Mouse (Mus musculus) embryonic facial prominence, embryonic 14.5 days (tissue): ENCODE measurements around the gene Tnmd. TPM values are rescaled to one million over a fixed set of nuclear protein-coding genes. Genes with fewer than 3 reads are reported as not detected.

ENCODE experiments used
- ATAC-seq: fragments of 200-750 bp; cut with Nextera tagmentation; 2 replicates; pipeline ENCODE4 v1.8.0; 2017; ENCODE audit warnings: low read depth, moderate number of reproducible peaks, moderate TSS enrichment
- DNase-seq: peaks from one replicate; pipeline ENCODE4 v3.0.0-alpha.2; 2015; ENCODE audit warnings: low spot score
- H3K27ac ChIP-seq: fragments of 300-500 bp; sonication (generic); replicated peaks from 2 replicates; pipeline ENCODE4 v1.5.1; 2014; ENCODE audit warnings: low read depth, mild to moderate bottlenecking, low read length, moderate library complexity
- H3K27me3 ChIP-seq: fragments of 300-500 bp; sonication (generic); replicated peaks from 2 replicates; pipeline ENCODE4 v1.6.1; 2014; ENCODE audit warnings: low read length; ENCODE audit not compliant: control insufficient read depth, insufficient read depth
- H3K36me3 ChIP-seq: fragments of 300-500 bp; sonication (generic); 2 replicates; pipeline ENCODE4 v1.6.1; 2014; ENCODE audit warnings: low read length, mixed read lengths; ENCODE audit not compliant: control insufficient read depth, insufficient read depth
- H3K4me1 ChIP-seq: fragments of 300-500 bp; sonication (generic); 2 replicates; pipeline ENCODE4 v1.6.1; 2014; ENCODE audit warnings: antibody characterized with exemption, low read length; ENCODE audit not compliant: control insufficient read depth, insufficient read depth
- H3K4me2 ChIP-seq: fragments of 300-500 bp; sonication (generic); 2 replicates; pipeline ENCODE4 v1.6.1; 2014; ENCODE audit warnings: low read depth, mild to moderate bottlenecking, low read length, moderate library complexity, mixed read lengths
- H3K4me3 ChIP-seq: fragments of 300-500 bp; sonication (generic); 2 replicates; pipeline ENCODE4 v1.5.1; 2014; ENCODE audit warnings: low read depth, mild to moderate bottlenecking, low read length
- H3K9ac ChIP-seq: fragments of 300-500 bp; sonication (generic); 2 replicates; pipeline ENCODE4 v1.6.1; 2014; ENCODE audit warnings: low read depth, mild to moderate bottlenecking, low read length, moderate library complexity, mixed read lengths
- H3K9me3 ChIP-seq: fragments of 300-500 bp; sonication (generic); 2 replicates; pipeline ENCODE4 v1.6.1; 2016; ENCODE audit warnings: low read length; ENCODE audit not compliant: control insufficient read depth
- WGBS: fragments of 180-500 bp; shearing (Covaris S2); extraction: QIAGEN DNeasy Blood & Tissue Kit; methylation state at CpG from one replicate; pipeline ENCODE4 v1.1.7; 2014; 5-methylcytosine and 5-hydroxymethylcytosine counted together
- polyA plus RNA-seq: library from polyadenylated mRNA; unstranded; fragments of >200 nt; fragmentation: Nextera tagmentation; extraction: Ambion mirVana; gene quantifications from 2 replicates; pipeline ENCODE4 v1.2.1, GENCODE M21; 2014

Gene Tnmd
- 94.1 and 106 TPM in 2 replicates for polyA plus RNA-seq

GRCm38 (mm10) chrX:133850680-133851079 lies at the start of gene Tnmd:
Gene Tnmd, plus strand, starts transcription at chrX:133850980.
- ATAC-seq (no peak), DNase-seq (no peak)
- Histone ChIP-seq H3K36me3 (no peaks in the 10 kb centered on the region), H3K4me2 (no peak within 1 kb of the TSS), H3K9me3 (no peaks in the 10 kb centered on the region), H3K9ac (no peak within 1 kb of the TSS), H3K4me3 (no peak within 1 kb of the TSS), H3K4me1 (no peaks in the 10 kb centered on the region), H3K27ac (no peak within 1 kb of the TSS), H3K27me3 (peaks cover 6% of the 10 kb centered on the region; the same call in 1 of the 2 replicates)
- 58% methylated on average over 5 of the region's 5 CpGs for WGBS

DNA sequence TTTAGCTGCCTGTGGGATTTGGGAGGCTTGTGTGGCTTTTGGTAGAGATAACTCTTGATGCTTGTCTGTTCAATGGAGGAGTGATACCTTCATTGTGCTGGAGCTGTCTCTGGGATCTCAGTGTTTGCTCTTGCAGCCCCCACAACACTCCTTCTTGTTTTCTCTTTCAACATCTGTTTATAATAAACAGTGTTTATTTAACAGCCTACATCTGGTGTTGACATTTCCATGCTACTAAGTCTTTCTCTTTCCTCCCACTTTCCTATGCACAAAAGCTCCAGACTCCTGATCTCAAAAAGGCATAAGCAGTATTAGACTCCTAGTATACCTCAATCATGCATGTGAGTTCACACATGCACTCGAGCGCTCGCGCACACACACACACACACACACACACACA lies 2.9 kb downstream of the Tnmd start:
- H3K9ac ChIP-seq, result no peak overlapping the region
- 74% methylated on average over 4 of the region's 4 CpGs for WGBS
- H3K27me3 ChIP-seq, result peaks cover 11% of the 10 kb centered on the region; the same call in 1 of the 2 replicates
- ATAC-seq (no peak), DNase-seq (no peak)
- no peak overlapping the region for H3K4me2 ChIP-seq
- H3K36me3 ChIP-seq, result no peaks in the 10 kb centered on the region
- no peak overlapping the region for H3K4me3 ChIP-seq
- no peaks in the 10 kb centered on the region for H3K4me1 ChIP-seq
- no peak overlapping the region; the same call in 1 of the 2 replicates for H3K27ac ChIP-seq
- H3K9me3 ChIP-seq, result no peaks in the 10 kb centered on the region

DNA sequence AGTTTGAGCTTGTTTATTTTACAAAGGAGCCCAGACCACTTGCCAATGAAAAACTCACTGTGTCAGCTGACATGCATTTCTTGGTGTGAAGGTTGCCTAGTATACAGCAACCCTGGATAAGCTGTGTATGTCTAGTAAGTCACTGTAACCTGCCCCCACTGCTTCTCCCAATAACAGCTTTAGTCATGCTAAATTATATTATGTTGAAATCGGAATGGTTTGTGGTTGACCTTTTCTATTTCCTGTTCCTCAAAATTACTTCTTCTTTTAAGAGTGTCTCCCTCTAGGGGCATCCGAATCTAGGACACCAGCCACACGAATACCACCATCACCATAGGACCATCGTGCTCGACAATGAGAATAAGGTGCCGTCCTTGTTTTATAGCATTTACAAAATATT lies 19.0 kb downstream of the Tnmd start:
- Histone ChIP-seq H3K27me3 (no peaks in the 10 kb centered on the region), H3K4me3 (no peak overlapping the region), H3K9ac (no peak overlapping the region), H3K4me1 (no peaks in the 10 kb centered on the region), H3K36me3 (no peaks in the 10 kb centered on the region), H3K9me3 (no peaks in the 10 kb centered on the region), H3K4me2 (no peak overlapping the region), H3K27ac (no peak overlapping the region)
- ATAC-seq (no peak), DNase-seq (no peak)
- WGBS, result 87% methylated on average over 6 of the region's 6 CpGs

DNA sequence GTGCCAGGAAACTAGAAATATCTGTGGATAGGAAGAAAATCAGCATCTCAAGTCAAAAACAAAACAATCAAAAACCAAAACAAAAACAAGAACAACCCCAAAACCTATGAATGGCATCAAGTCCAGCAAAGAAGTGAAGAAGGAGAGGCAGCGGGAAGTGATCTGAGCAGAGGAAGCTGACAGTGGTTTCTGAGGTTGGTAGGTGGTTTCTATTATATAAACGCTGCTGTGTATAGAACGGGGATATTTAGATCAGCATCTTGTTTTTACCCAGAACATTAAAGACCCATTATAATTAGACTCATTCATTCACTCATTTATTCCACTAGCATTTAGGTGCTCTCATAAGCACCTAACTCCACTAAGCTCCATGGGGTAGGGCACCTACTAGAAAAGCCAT lies 36.5 kb downstream of the Tnmd start:
- Histone ChIP-seq H3K27me3 (no peaks in the 10 kb centered on the region), H3K4me2 (no peak overlapping the region), H3K27ac (no peak overlapping the region), H3K4me1 (no peaks in the 10 kb centered on the region), H3K36me3 (peaks cover 10% of the 10 kb centered on the region), H3K4me3 (no peak overlapping the region), H3K9me3 (no peaks in the 10 kb centered on the region), H3K9ac (no peak overlapping the region)
- WGBS, result 82% methylated on average over 3 of the region's 3 CpGs
- ATAC-seq (no peak), DNase-seq (no peak)

DNA sequence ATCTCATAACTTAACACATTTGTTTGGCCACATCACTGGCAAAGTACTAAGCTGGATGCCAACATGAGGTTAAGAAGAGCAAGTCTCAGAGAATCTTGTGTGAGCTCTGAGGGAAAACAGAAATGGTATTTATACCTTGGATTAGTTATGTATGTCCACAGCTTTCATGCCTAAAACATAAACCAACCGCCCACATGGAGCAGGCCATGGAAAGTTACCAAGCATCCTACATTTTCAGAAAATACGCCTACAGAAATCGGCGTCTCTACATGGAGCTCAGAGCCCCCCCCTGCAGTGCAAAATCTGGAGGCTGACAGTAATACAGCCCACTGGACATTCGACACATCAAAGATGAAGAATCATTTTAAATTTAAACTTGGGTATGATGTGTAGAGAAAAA lies 37.3 kb downstream of the Tnmd start:
- no peak overlapping the region for H3K27ac ChIP-seq
- H3K4me3 ChIP-seq, result no peak overlapping the region
- no peaks in the 10 kb centered on the region for H3K4me1 ChIP-seq
- no peak overlapping the region for H3K4me2 ChIP-seq
- H3K36me3 ChIP-seq, result peaks cover 10% of the 10 kb centered on the region
- H3K27me3 ChIP-seq, result no peaks in the 10 kb centered on the region
- ATAC-seq (no peak), DNase-seq (no peak)
- H3K9me3 ChIP-seq, result no peaks in the 10 kb centered on the region
- 81% methylated on average over 5 of the region's 5 CpGs for WGBS
- H3K9ac ChIP-seq, result no peak overlapping the region

GRCm38 (mm10) chrX:133898014-133898542 lies 47.3 kb downstream of the Tnmd start, which contains the start of gene Tspan6:
Gene Tspan6, minus strand, starts transcription at chrX:133898429.
- DNase-seq (peak; percentile 95), ATAC-seq (peak; percentile 94)
- Histone ChIP-seq H3K4me3 (peak within 1 kb of the TSS; percentile 55), H3K27ac (peak within 1 kb of the TSS; percentile 8; the same call in 1 of the 2 replicates), H3K27me3 (no peaks in the 10 kb centered on the region), H3K9ac (peak within 1 kb of the TSS; percentile 79), H3K4me2 (peak within 1 kb of the TSS; percentile 56), H3K4me1 (no peaks in the 10 kb centered on the region), H3K36me3 (peaks cover 14% of the 10 kb centered on the region), H3K9me3 (no peaks in the 10 kb centered on the region)
- WGBS, result 22% methylated on average over 33 of the region's 33 CpGs

DNA sequence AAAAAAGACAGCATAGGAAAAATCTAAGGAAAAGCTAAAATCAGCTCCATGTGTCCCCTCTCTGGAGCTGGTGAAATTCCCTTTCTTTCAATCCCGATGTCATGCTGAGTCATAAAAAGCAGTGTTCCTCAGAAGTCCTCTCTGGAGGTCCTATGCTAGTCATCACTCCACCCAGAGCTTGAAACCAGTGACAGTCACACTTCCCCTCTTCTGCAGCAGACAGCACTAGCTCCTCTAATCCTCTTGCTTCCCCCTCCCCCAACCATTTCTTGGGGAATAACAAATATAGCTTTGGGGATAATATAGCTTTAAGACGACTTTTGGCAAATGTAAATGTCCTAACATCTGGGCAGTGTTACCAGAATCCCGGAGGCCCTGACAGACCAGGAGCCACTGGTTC lies 57.5 kb downstream of the Tnmd start, which contains the start of gene Srpx2:
Gene Srpx2 (plus strand): TSS at position 166 of the 400 bp plus-strand sequence.
- H3K9ac ChIP-seq, result no peak within 1 kb of the TSS
- no peak for ATAC-seq
- no peaks in the 10 kb centered on the region for H3K9me3 ChIP-seq
- H3K4me3 ChIP-seq, result 0 out of 2 replicates have a peak within 1 kb of the TSS, but pooled peaks have one; percentile 8
- 30% methylated on average over 3 of the region's 3 CpGs for WGBS
- H3K27ac ChIP-seq, result no peak within 1 kb of the TSS
- H3K4me2 ChIP-seq, result 0 out of 2 replicates have a peak within 1 kb of the TSS, but pooled peaks have one; percentile 15
- no peaks in the 10 kb centered on the region for H3K4me1 ChIP-seq
- H3K27me3 ChIP-seq, result 0 out of 2 replicates have a peak, but pooled peaks cover 5% of the 10 kb centered on the region
- H3K36me3 ChIP-seq, result no peaks in the 10 kb centered on the region
- peak; percentile 37 for DNase-seq

- peak; percentile 89 for DNase-seq
- Histone ChIP-seq H3K9ac (no peak overlapping the region), H3K9me3 (no peaks in the 10 kb centered on the region), H3K27me3 (0 out of 2 replicates have a peak, but pooled peaks cover 9% of the 10 kb centered on the region), H3K4me1 (peaks cover 11% of the 10 kb centered on the region; the same call in 1 of the 2 replicates), H3K4me3 (no peak overlapping the region), H3K36me3 (no peaks in the 10 kb centered on the region), H3K4me2 (peak overlapping the region; percentile 3; the same call in 1 of the 2 replicates), H3K27ac (peak overlapping the region; percentile 68)
- 36% methylated on average over 10 of the region's 10 CpGs for WGBS
- ATAC-seq, result peak; percentile 86
Measured at GRCm38 (mm10) chrX:133911397-133912103, 60.8 kb downstream of the Tnmd start.
